8 mouse cellular contexts compared by ENCODE assay signal in genomic region chr11:51805221-51805981, GRCm38 (mm10). TPM values are rescaled to one million over a fixed set of nuclear protein-coding genes. Genes with fewer than 3 reads are reported as not detected.
DNase-seq lines count a peak whose midpoint lies in the region; ATAC-seq and TF ChIP-seq lines count a peak whose summit lies in the region.

No protein-coding gene starts in this region.

- TF ChIP-seq POLR2A in small intestine, adult 2 months (IDR thresholded peaks at IDR 0.05; ENCODE audit: low read depth, low read length) = no peak

- ATAC-seq in embryonic facial prominence, embryonic 12.5 days (ENCODE audit: insufficient number of reproducible peaks, insufficient read depth, low FRiP score, low TSS enrichment) = peak; percentile 39
- peak; percentile 84 for ATAC-seq in limb, embryonic 13.5 days (ENCODE audit: low FRiP score, low read depth)
- peak; percentile 75; the same call in 1 of the 2 replicates for ATAC-seq in midbrain, embryonic 14.5 days (ENCODE audit: low FRiP score, low TSS enrichment)

- no peaks in the 10 kb centered on the region for H3K36me3 ChIP-seq in embryonic facial prominence, embryonic 12.5 days
- H3K36me3 ChIP-seq in limb, embryonic 13.5 days = no peaks in the 10 kb centered on the region
- no peaks in the 10 kb centered on the region for H3K36me3 ChIP-seq in midbrain, embryonic 14.5 days (ENCODE audit: control insufficient read depth, insufficient read depth, low read length)
- no peaks in the 10 kb centered on the region for H3K36me3 ChIP-seq in small intestine, adult 2 months (ENCODE audit: control insufficient read depth, insufficient read depth, low read length)

- no peaks in the 10 kb centered on the region for H3K27me3 ChIP-seq in embryonic facial prominence, embryonic 12.5 days
- H3K27me3 ChIP-seq in limb, embryonic 13.5 days = no peaks in the 10 kb centered on the region
- no peaks in the 10 kb centered on the region for H3K27me3 ChIP-seq in midbrain, embryonic 14.5 days (ENCODE audit: control insufficient read depth, insufficient read depth, low read length)
- H3K27me3 ChIP-seq in small intestine, adult 2 months (ENCODE audit: control insufficient read depth, insufficient read depth, low read length) = no peaks in the 10 kb centered on the region

- peak overlapping the region; percentile 64 for H3K4me2 ChIP-seq in embryonic facial prominence, embryonic 12.5 days (replicated peaks)
- H3K4me2 ChIP-seq in limb, embryonic 13.5 days (replicated peaks) = peak overlapping the region; percentile 69
- peak overlapping the region; percentile 75 for H3K4me2 ChIP-seq in midbrain, embryonic 14.5 days (ENCODE audit: low read length)

- DNase-seq in urinary bladder, postnatal 25 days (ENCODE audit: low spot score) = peak; percentile 53
- no peak for DNase-seq in urinary bladder, postnatal 10 days (ENCODE audit: low spot score)
- DNase-seq in heart, adult 8-10 months (ENCODE audit: low spot score) = peak; percentile 85
- peak; percentile 79 to 87 for DNase-seq in kidney, adult 8-10 months
- peak; percentile 89 for DNase-seq in midbrain, embryonic 14.5 days

- 20% methylated on average over 17 of the region's 17 CpGs for WGBS in embryonic facial prominence, embryonic 12.5 days
- WGBS in limb, embryonic 13.5 days = 14% methylated on average over 17 of the region's 17 CpGs
- WGBS in midbrain, embryonic 14.5 days = 22% methylated on average over 17 of the region's 17 CpGs
- WGBS in small intestine, adult 2 months = 16% methylated on average over 17 of the region's 17 CpGs

- H3K9ac ChIP-seq in embryonic facial prominence, embryonic 12.5 days = peak overlapping the region; percentile 25; the same call in 1 of the 2 replicates
- H3K9ac ChIP-seq in limb, embryonic 13.5 days = peak overlapping the region; percentile 52
- H3K9ac ChIP-seq in midbrain, embryonic 14.5 days (replicated peaks; ENCODE audit: low read length) = peak overlapping the region; percentile 64

- H3K9me3 ChIP-seq in embryonic facial prominence, embryonic 12.5 days = no peaks in the 10 kb centered on the region
- no peaks in the 10 kb centered on the region for H3K9me3 ChIP-seq in limb, embryonic 13.5 days
- no peaks in the 10 kb centered on the region for H3K9me3 ChIP-seq in midbrain, embryonic 14.5 days (ENCODE audit: control insufficient read depth, low read length)

- TF ChIP-seq CTCF in small intestine, adult 2 months (IDR thresholded peaks at IDR 0.05; ENCODE audit: extremely low read depth, insufficient read length, insufficient replicate concordance, low read depth, low read length) = no peak

- peak overlapping the region; percentile 40 for H3K4me3 ChIP-seq in embryonic facial prominence, embryonic 12.5 days
- H3K4me3 ChIP-seq in limb, embryonic 13.5 days = peak overlapping the region; percentile 46
- peak overlapping the region; percentile 52 for H3K4me3 ChIP-seq in midbrain, embryonic 14.5 days (replicated peaks; ENCODE audit: low read depth, low read length)
- peak overlapping the region; percentile 53 for H3K4me3 ChIP-seq in small intestine, adult 2 months (ENCODE audit: low read depth, low read length)

- H3K4me1 ChIP-seq in embryonic facial prominence, embryonic 12.5 days = peaks cover 12% of the 10 kb centered on the region; the same call in 1 of the 2 replicates
- H3K4me1 ChIP-seq in limb, embryonic 13.5 days = peaks cover 17% of the 10 kb centered on the region
- H3K4me1 ChIP-seq in midbrain, embryonic 14.5 days (ENCODE audit: control insufficient read depth, insufficient read depth, low read length) = peaks cover 5% of the 10 kb centered on the region
- peaks cover 2% of the 10 kb centered on the region; the same call in 1 of the 2 replicates for H3K4me1 ChIP-seq in small intestine, adult 2 months (ENCODE audit: control insufficient read depth, insufficient read depth, insufficient read length, low read length)

- H3K27ac ChIP-seq in embryonic facial prominence, embryonic 12.5 days = peak overlapping the region; percentile 26; the same call in 1 of the 2 replicates
- no peak overlapping the region for H3K27ac ChIP-seq in limb, embryonic 13.5 days
- peak overlapping the region; percentile 64; the same call in 1 of the 2 replicates for H3K27ac ChIP-seq in midbrain, embryonic 14.5 days (replicated peaks; ENCODE audit: low read depth, low read length)
- peak overlapping the region; percentile 53; the same call in 1 of the 2 replicates for H3K27ac ChIP-seq in small intestine, adult 2 months (ENCODE audit: insufficient read depth, low read depth, low read length)

RNA-seq across cellular contexts. Expression of gene Sar1b, which starts 41.9 kb away (rescaled TPM):
- polyA plus RNA-seq in embryonic facial prominence, embryonic 12.5 days (2016; fragmentation: Nextera tagmentation; extraction: Ambion mirVana) = 91.6 and 93.1 TPM in 2 replicates
- 100 to 1,000 TPM; 149 to 178 (median 154) TPM for total RNA-seq in heart, adult 8-10 months (2022)
- 90.5 and 96.8 TPM in 2 replicates for polyA plus RNA-seq in limb, embryonic 13.5 days (2015; fragmentation: Nextera tagmentation; extraction: Ambion mirVana)
- 188 and 211 TPM in 2 replicates for polyA plus RNA-seq in midbrain, embryonic 14.5 days (2014; fragmentation: Nextera tagmentation; extraction: Ambion mirVana)
- 11.4 and 19.9 TPM in 2 replicates for polyA plus RNA-seq in small intestine, adult 2 months (2012; rRNA removed)

RNA-seq across cellular contexts. Expression of gene Sec24a, which starts 42.0 kb away (rescaled TPM):
- polyA plus RNA-seq in embryonic facial prominence, embryonic 12.5 days (2016; fragmentation: Nextera tagmentation; extraction: Ambion mirVana) = 14.6 and 15.1 TPM in 2 replicates
- total RNA-seq in heart, adult 8-10 months (2022) = 10 to 100 TPM; 15.0 to 16.9 (median 16.2) TPM
- 16.6 and 18.1 TPM in 2 replicates for polyA plus RNA-seq in limb, embryonic 13.5 days (2015; fragmentation: Nextera tagmentation; extraction: Ambion mirVana)
- polyA plus RNA-seq in midbrain, embryonic 14.5 days (2014; fragmentation: Nextera tagmentation; extraction: Ambion mirVana) = 15.0 and 16.9 TPM in 2 replicates
- polyA plus RNA-seq in small intestine, adult 2 months (2012; rRNA removed) = 36.6 and 56.9 TPM in 2 replicates

RNA-seq across cellular contexts. Expression of gene Jade2, which starts 52.1 kb away (rescaled TPM):
- polyA plus RNA-seq in embryonic facial prominence, embryonic 12.5 days (2016; fragmentation: Nextera tagmentation; extraction: Ambion mirVana) = 1.8 and 2.1 TPM in 2 replicates
- total RNA-seq in heart, adult 8-10 months (2022) = 10 to 100 TPM in 3 of 4 experiments, 1 to 10 TPM in 1; 9.8 to 14.8 (median 11.8) TPM
- 1.7 and 2.2 TPM in 2 replicates for polyA plus RNA-seq in limb, embryonic 13.5 days (2015; fragmentation: Nextera tagmentation; extraction: Ambion mirVana)
- 0.28 and 0.30 TPM in 2 replicates for polyA plus RNA-seq in midbrain, embryonic 14.5 days (2014; fragmentation: Nextera tagmentation; extraction: Ambion mirVana)
- polyA plus RNA-seq in small intestine, adult 2 months (2012; rRNA removed) = 3.2 and 6.3 TPM in 2 replicates
